Mouse (Mus musculus) ovary, adult 18-20 months (tissue): ENCODE data around the gene Evi5.

Experiments used
- DNase-seq: peaks from one replicate; pipeline ENCODE4 v3.0.0; 2022; ENCODE audit warnings: low spot score, mixed read lengths

Evi5 gene

DNA sequence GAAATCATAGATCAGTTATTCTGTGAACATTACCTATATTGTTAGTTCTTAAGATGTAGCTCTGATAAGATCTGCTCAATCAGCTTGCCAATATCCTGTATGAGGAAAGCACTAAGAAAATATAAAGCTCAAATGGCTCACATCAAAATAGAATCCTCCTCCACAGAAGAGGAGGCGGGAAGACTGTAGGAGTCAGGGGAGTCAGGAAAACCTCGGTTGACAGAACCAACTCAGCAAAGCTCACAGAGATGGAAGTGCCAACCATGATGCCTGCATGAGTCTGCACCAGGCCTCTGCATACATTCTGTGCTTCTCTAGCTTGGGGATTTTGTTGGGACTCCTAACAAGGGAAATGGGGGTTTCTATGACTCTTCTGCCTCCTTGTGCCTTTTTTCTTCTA is 73.7 kb downstream of the Evi5 start:
- no peak for DNase-seq

DNA sequence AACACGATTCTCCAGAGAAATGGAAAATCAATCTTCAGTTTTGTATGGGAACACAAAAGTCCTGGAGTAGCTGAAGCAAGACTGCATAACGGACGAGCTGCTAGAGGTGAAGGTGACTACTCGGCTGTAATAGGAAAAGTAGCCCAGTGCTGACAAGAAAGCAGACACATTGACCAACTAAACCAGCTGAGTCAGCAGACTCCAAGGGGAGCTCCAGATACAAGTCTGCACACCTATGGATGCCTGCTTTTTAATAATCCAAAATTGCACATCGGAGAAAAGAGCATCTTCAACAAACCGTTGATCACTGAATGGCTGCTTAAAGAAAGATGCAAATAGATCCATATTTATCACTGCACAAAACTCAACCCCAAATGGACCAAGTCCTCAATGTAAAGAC is 76.6 kb downstream of the Evi5 start:
- DNase-seq = no peak

DNA sequence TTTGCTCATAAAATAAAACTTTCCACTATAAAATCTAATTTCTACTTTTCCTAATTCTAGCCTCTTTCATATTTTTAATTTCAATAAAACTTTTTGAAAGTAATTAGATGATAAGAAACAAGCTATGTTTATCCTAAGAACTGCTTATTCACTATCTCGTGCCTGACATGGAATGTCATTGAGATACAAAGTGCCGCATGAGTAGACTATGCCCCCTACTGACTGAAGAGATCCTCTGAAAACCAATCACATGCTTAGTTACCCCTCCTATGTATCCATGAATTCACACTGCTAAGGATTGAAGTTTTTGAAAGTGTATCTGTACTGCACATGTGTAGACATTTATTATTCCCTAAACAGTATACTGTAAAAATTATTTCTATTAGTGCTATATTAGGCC is 81.0 kb downstream of the Evi5 start:
- DNase-seq = no peak

DNA sequence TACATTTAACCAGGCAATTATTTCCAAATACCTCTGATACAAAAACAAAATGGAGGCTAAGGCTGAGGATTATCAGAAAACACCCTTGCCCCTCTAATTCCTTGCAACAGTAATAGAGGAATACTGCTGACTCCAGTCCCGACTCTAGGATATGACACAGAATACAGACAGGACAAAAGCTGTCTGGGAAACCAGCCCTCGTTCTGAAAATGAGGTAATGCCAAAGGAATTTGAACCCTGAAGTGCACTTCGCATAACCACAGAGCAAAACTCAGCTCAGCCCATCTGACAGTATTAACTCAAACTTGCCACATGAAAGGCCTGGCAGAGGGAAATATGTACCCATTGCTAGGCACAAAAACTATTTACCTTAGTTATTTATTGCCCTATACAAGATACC is 81.6 kb downstream of the Evi5 start:
- DNase-seq = no peak

DNA sequence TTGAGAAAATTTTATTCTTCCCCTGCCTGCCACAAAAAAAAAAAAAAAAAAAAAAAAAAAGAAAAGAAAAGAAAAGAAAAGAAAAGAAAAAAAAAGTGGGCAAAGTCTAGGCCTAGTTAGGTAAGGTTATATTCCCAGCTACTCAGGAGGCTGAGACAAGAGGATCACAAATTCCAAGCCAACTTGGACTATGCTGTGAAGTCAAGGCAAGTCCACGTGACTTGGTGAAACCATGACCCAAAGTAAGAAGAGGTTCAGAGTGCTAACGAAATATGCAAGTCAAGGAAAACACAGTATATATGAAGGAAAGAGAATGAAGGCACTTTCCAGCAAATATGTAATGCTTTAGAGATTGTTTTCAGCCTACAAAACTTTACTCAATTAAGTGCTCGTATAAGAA is 82.4 kb downstream of the Evi5 start:
- DNase-seq = no peak

DNA sequence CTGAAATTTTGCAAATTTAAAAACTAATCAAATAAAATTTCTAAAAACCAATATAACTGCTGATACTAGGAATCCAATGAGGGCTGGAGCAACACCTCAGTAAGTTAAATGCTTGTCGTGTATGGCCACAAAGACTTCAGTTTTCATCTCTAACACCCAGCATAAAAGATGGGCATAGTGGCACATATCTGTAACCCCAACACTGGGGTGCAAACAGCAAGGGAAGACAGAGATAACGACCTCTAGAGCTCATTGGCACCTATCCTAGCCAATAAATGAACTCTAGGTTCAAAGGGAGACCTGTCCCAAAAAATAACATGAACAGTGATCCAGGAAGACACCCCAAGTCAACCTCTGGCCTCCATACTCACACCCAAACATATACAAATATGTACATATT is 82.9 kb downstream of the Evi5 start:
- DNase-seq = no peak

DNA sequence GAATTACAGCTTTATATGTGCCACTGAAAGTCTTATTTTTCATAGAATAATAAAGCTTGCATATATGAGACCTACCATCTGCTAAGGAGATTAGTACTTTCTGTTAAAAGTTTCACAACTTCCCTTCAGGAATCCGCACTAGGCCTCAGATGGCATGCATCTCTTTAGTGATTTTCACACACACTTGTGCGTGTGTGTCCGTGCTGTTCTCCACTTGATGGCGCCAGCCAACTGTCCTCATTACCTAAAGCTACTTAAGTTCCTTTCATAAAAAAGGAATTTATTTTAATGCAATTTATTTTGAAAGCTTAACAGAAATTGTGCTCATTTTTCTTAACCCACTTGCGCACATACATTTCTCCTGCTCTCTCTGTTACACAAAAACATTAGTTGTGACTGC is 85.4 kb downstream of the Evi5 start:
- no peak for DNase-seq

DNA sequence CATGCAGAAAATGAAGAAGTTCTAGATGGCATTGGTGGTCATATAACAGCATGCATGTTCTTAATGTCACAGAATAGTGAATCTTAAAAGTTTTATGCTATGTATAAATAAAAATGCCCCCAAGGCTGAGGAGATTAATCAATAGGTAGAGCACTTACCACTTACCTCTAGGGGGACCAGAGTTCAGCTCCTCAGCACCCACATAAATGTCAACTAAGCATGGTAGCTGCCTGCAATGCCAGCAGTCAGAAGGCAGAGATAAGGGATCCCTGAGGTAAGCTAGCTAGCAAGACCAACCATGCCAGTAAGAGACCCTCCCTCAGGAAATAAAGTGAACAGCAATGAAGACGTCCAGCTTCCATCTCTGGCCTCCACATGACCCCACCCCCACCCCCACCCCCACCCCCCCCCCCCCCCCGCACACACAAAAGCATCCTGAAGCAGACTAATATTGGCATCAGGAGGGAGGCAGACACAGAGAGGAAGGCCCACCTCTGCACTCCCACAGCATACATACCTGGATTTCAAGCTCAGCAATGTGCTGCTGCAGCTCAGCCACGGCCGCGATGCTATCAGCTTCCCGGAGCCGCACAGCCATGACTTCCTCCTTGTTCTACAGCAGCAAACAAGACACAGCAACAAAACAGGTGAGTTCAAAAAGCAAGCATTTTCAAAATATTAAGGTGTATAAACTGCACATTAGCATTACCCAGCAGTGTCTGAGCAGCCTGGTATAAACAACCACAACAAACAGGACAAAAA is 87.0 kb downstream of the Evi5 start:
- DNase-seq = no peak

DNA sequence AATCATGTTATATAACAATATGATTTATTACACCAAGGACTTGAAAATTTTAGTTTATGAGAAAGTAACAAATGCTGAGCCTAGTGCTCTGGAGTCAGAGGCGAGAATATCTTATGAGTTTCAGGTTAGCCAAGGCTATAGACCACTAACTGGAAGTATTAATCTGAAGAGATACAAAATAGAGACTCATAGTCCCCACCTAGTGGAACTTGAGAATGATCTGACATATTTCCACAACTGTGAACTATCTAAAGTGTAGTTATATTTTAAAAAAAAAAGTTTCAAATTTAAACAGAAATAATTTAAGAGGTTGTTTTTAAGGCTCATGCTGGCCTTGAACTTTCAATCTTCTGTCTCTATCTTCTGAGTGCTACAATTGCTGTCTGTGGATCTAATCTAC is 92.5 kb downstream of the Evi5 start:
- DNase-seq = no peak

DNA sequence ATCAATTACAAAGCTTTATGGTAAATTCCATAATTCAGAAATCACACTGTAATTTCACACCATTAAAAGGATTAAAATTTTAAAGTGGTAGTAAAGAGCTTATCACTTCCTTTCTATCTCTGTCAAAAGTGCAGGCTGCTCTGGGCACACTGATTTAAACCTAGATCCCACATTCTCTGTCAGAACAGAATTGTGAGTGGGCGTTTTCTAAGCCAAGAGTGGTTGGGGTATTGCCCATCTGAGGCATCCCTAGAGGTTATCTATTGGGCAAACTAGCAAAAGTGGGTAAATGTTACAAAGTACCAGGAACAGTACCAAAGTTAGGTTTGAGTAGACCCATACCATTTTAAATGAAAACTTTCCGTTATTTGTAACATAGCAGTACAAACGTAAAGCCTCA is 96.1 kb downstream of the Evi5 start:
- no peak for DNase-seq

DNA sequence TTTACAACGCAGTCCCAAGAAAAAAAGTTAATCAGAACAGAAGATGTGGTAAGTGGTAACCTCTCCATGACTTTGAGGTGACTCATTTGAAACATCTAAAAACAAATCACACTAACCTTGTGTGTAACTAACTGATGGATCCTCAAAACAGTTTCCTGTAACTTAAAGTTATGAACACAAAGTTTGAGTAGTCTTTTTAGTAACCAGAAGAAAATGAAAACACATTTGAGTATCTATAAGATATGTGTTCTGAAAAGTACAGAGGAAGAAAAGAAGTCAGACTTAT is 97.4 kb downstream of the Evi5 start:
- no peak for DNase-seq

DNA sequence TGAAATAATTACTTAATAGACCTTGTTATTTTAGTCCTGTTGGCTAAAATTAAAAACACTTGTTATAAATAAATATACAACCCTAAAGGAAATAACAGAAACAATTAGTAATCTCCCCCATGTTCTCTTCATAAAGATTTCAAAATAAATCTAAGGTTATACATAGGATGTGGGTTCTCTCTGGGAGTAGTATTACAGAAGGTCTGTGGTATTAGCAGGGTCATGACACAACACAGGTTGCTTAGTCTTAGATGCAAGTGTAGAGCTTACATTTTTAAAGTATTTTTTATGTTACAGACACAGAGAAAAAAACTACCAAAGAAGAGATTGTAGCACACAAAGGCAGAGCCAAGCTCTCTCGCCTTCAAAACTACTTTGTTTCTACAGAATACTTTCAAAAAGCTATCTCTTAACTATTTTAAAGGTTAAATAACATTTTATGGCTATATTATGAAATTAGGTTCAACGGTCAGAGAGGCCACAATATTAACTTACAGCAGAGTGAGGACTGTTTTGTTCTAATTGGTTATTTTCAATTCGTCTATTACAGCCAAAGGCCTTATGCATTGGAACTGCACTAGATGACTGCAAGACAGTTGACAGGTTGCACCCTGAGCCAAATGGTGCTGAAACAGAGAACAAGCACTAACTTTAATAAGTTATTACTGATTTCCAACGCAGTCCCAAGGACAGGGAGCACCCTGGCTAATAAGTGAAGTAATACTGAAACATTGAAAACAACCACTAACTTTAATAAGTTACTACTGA is 97.9 kb downstream of the Evi5 start:
- DNase-seq = no peak

DNA sequence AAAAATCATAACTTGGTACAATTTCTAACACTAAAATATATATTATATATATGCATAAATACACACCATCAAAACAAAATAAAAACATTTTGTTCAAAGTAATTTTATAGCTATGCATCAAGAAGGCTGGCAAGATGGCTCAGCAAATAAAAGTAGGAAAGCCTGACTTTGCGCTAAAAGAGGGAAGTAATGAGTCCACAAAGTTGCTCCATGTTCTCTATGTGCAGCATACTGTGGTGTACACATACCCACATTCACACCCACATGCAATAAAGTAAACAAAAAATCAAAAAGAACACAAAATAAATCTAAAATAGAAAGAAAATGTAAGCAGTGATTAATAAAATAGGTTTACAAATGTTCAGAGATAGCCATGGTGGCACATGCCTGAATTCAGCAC is 99.0 kb downstream of the Evi5 start:
- DNase-seq = no peak

DNA sequence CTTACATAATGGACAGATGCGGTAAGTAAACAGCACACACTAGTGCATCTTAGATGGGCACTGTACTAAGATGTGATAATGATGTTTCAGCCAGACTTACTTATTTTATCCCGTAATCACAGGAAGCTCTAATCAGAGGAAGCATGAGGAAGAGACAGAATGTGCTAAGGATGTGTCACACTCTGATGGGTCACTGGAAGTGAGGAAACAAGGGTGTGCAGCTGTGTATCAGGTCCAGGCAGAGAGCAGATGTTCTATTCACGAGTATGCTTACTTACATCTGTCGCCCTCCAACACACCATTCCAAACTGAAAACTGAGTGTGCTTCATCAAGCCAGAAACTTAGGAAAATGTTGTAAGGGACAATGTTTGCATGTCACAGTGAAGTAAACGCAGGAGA is 102.9 kb downstream of the Evi5 start:
- DNase-seq = no peak

DNA sequence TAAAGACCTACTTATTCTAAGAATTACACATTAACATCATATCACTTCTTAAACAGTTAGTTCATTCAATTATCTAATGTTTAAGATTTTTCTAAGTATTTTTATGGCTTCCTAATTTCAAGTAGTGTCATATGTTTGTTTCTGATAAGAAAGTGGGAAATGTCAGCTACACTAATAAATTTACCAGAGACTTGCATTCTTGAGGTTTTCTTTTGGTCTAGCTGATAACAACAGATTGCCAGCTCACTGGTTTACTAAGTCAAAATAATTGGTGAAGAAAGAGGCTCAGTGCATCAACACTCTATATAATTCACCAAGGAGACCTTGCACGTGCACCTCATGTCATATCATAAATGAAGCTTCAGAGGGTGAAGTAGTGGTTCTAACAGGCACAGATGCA is 106.7 kb downstream of the Evi5 start:
- DNase-seq = no peak

DNA sequence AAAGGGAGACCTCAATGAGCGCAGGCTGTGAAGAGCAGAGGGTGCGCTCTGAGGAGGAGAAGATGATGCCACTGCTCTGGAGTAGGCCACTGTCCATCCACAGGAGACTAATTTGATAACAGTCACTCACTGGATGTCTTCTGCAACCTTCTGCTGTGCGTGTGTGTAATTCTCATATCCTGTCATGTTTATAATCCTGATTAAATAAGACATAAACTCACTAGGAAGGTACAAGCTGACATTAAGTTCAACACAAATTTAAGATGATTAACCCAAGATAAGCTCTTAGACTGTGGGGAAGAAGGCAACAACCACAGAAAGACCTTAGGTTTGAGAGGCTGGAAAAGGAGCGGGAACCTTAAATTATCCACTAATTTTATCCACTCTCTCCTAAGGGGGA is 109.0 kb downstream of the Evi5 start:
- DNase-seq = no peak

DNA sequence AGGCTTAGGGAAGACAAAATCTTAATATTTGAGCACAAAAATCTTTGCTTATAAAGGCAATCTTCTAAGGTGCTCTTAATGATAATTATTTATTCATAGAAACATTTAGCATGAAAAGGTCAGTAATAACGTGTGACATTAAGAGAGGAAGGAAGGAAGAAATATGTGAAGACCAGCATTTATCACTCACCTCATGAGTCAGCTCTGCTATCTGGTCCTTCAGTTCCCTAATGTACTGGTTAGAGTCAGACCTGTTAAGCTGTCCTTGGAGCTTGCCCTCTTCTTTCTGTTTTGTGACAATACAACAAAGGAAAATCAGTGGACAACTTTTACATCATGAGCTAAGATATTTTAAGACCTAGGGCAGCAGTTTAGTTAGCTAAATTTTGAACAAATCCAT is 110.4 kb downstream of the Evi5 start:
- DNase-seq = no peak

DNA sequence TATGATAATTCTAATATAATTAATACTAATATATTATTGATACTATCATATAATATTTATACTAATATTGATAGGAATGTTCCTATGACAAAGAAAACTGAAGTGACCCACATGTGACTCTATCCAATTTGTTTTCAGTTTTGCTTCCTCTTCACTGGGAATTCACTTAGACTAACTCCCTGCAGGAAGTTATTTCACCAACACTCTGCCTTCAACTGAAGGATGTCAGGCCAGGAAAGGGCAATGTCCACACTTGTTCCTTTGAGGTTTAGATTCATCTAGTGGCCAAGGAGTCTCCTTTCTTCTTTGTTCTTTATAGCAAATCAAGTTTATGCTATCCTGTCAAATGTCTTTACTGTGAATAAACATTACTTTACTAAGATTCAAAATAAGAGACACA is 111.2 kb downstream of the Evi5 start:
- no peak for DNase-seq

DNA sequence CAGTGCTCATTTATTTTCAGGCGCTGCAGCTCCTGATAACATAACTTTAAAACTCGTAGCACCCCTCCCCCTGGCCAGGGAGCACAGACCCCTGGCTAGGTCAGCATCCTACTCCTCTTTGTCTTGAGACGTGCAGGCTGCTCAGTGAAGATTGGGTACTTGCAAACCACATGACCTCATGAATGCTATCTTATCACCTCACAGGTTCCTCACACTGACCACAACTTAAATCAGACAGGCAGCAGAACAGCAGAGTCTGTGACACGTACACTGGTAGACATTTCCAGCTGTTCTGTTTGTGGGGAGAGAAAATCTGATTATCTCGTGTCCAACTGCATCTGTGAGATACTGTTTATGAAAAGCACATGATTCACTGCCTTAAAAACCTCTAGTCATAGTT is 115.8 kb downstream of the Evi5 start:
- no peak for DNase-seq

DNA sequence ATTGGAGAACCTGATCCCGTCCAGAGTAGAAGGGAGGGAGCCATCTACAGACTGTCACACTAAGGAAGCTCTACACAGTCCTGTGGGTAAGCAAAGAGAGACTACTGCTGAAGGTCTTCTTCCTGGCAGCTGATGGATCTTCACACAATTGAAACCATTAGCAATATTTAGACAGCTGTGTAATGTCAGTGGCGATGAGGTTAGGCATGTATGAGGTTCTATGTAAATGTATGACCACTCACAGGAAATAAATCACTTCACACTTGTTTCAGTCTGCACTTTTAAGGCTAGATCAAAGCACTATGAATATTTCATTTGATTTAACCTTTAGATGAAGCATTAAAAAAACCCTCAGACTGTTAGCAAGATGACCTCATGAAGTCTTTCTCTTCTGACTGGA is 118.8 kb downstream of the Evi5 start:
- no peak for DNase-seq

DNA sequence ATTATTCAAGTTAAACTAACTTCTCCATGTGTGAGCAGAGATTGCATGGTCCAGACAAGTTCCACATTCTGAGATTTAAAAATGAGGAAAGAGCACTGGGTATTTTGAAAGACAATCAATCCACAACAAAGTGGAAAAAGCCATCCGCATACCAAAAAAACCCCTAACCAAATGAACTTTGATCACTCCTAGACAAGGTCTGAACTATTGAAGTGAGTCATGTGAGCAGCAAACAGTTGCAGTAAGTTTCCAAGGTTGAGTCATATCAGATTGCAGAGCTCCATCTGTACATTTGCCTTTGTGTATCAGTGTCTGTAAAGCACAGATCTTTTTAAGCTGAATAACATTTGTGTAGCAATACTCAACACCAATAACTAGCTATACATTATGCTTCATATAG is 120.2 kb downstream of the Evi5 start:
- DNase-seq = no peak

DNA sequence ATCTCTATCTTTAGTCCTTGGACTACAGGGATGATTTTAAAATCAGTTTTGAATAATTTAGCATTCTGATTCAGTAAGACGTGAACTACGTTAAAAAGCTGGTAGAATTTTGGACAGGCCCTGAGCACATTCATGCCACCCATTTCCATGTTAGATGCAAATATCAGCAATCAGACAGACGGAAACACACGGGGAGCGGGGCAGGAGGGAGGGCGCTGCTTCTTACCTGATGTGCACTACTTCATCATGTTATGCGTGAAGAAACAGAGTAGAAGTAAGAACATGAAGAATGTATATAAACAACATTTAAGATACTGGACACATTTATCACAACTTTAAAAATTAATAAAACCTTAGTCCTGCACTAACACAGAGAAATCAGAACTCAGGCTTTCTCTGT is 121.3 kb downstream of the Evi5 start:
- DNase-seq = no peak

DNA sequence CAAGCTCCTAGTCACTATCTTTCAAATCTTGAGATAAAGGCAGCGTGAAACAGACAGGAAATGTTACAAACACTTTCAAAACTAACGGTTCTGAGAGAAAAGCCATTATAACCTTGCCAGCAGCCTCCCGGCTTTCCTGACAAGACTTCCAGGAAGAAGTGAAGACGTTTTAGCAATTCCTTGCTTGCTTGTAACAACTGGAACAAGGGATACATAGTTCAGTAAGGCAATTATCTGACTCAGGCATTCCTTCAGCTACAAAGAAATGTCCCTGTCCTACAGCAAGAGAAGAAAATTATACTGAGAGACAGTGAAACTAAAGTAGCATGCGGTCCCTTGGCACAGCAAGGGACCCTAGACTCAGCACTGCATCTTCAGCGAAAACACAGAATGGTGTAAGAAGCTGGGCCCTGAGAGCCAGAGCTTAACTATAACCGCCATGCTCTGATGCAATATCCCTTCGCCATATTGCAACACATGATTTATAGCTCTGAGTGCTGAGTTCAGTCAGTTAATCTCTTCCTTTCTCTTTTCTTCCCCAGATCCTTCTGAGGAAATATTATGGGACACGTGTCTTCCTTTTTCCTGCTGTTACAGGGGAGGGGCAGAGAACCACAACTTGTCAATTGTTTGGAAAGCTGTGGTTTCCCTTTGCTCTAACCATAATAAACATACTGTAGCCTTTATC is 125.5 kb downstream of the Evi5 start:
- no peak for DNase-seq

DNA sequence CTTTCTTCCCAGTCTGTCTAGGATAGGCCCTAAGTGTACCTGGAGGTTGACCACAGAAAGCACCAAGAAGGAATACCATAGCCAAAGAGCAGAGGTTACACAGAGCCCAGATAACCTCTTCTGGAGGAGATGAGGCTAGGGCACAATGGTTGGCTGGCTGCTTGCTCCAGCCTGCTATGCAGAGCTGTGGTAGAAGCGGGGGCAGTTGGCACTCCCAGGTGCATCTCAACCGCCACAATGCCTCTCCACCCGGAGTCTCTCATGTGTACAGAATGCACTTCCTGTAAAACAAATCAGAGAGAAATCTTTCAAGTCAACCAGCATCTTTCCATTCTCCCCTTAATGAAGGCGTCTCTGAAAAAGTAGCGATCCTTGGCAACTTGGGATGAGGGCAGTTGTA is 135.9 kb downstream of the Evi5 start:
- no peak for DNase-seq
